Mouse (Mus musculus) megakaryocyte, embryonic 14.5 days (primary cell): ENCODE results near the gene Eef1a2. TPM values are rescaled to one million over a fixed set of nuclear protein-coding genes. Genes with fewer than 3 reads are reported as not detected.

Experiments used
- H3K27me3 ChIP-seq: replicated peaks from 2 replicates; pipeline ENCODE3; 2012; ENCODE audit warnings: inconsistent platforms
- H3K36me3 ChIP-seq: replicated peaks from 2 replicates; pipeline ENCODE3; 2012; ENCODE audit warnings: low read length, inconsistent platforms, mixed read lengths
- H3K4me1 ChIP-seq: 2 replicates; pipeline ENCODE4 v1.6.1; 2012; ENCODE audit warnings: inconsistent platforms
- H3K4me3 ChIP-seq: replicated peaks from 2 replicates; pipeline ENCODE3; 2012; ENCODE audit warnings: moderate library complexity, mild to moderate bottlenecking, inconsistent platforms
- H3K9me3 ChIP-seq: 2 replicates; pipeline ENCODE4 v1.6.1; 2012; ENCODE audit warnings: inconsistent platforms
- FLI1 ChIP-seq: IDR thresholded peaks from 2 replicates; pipeline ENCODE4 v1.6.1; 2012; ENCODE audit warnings: low read length, inconsistent platforms, mixed read lengths
- GATA1 ChIP-seq: IDR thresholded peaks from 3 replicates; pipeline ENCODE4 v1.6.1; 2012; ENCODE audit warnings: mixed read lengths, low read length, inconsistent platforms, borderline replicate concordance
- polyA plus RNA-seq: library from polyadenylated mRNA; stranded (reverse); fragments of >175 nt; gene quantifications from 2 replicates; pipeline ENCODE4 v1.2.3, GENCODE M21; 2012; ENCODE audit warnings: low replicate concordance; ENCODE audit not compliant: insufficient read depth

The Eef1a2 gene
- polyA plus RNA-seq, 1 experiment, result not detected

DNA sequence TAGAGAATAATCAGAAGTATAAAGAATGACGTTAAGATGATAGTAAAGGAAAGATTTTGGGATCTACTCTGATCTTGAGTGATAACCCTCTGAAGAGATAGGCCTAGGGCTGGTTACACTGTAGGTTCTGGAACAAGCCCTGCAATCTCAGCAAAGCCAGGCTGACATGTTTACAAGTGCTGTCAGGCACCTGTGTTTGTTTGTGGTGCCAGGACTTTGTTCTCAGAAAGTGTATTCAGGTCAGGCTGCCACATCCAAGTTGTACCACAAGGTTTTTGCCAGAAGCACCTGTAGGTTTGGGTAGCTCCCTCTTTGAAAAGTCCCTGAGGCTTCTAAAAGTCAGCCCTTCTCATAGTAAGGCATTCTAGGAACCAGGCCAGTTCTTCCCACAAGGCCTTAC lies 32.5 kb upstream of the Eef1a2 start:
- TF ChIP-seq FLI1 (no peak), GATA1 (no peak)
- peaks cover 13% of the 10 kb centered on the region for H3K36me3 ChIP-seq
- H3K4me3 ChIP-seq, result no peak overlapping the region
- H3K4me1 ChIP-seq, result peaks cover 32% of the 10 kb centered on the region
- H3K27me3 ChIP-seq, result peaks cover 19% of the 10 kb centered on the region
- H3K9me3 ChIP-seq, result no peaks in the 10 kb centered on the region

DNA sequence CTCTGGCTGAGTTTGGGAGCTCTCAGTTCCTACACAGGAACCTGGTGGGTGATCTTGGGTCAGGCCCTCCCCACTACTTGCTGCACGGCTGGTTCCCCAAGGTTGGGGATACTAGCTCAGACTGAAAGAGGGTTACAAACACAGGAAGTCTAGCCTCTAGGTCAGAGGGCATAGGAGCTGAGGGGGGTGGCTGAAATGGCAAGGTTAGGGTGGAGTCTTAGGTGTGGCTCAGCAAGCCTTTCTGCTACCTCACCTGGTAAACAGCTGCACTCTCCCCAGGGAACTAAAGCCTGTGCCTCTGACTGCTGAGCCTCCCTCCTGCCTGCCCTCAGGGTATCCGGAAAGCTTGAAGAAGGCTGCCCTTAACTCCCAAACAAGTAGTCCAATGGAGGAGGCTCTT lies 31.9 kb upstream of the Eef1a2 start:
- Histone ChIP-seq H3K9me3 (no peaks in the 10 kb centered on the region), H3K4me1 (peaks cover 32% of the 10 kb centered on the region), H3K36me3 (peaks cover 13% of the 10 kb centered on the region), H3K27me3 (peaks cover 23% of the 10 kb centered on the region), H3K4me3 (peak overlapping the region; percentile 80)
- TF ChIP-seq GATA1 (no peak), FLI1 (no peak)

DNA sequence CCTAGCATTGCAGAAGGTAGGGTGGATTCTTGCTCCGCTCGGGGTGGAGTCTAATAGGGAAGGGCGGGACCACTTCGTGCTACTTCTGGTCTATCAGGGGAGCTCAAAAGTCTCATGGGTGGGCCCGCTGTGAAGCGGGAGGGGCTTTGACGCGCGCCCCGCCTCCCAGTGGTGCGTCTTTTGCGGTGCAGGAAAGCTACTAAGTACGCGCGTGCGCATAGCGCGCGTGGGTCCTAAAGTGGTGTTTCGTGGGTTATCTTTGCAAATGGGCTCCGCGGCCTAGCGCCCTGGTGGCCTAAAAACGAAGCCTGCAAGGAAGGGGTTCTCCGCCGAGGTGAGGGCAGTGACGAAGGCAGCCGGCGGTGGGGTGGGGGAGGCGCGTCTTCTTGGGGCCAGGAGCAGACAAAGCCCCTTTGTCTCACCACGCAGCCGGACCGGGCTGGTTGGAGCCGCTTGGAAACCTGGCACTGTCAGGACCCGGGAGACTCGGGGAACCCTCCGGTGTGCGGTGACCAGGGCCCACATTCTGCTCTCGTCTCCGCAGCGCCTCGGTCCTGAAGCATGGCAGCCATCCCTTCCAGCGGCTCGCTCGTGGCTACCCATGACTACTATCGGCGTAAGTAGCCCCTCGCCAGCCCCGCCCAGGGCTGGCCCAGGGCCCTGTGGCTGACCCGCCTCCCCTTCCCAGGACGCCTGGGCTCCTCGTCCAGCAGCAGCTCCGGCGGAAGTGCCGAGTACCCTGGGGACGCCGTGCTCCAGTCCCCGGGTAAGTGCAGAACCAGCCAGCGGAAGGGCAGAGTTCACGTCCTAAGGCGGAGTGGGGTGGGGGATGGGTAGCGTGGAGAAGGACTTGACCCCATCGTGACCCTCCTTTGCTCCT lies 30.5 kb upstream of the Eef1a2 start, which contains the start of gene Ppdpf:
Gene Ppdpf, plus strand, starts transcription at position 127 of the 880 bp plus-strand sequence.
- Histone ChIP-seq H3K9me3 (no peaks in the 10 kb centered on the region), H3K36me3 (peaks cover 13% of the 10 kb centered on the region), H3K4me1 (peaks cover 32% of the 10 kb centered on the region), H3K27me3 (peaks cover 29% of the 10 kb centered on the region), H3K4me3 (peak within 1 kb of the TSS; percentile 94)
- no peak for TF ChIP-seq FLI1
- no peak for TF ChIP-seq GATA1

DNA sequence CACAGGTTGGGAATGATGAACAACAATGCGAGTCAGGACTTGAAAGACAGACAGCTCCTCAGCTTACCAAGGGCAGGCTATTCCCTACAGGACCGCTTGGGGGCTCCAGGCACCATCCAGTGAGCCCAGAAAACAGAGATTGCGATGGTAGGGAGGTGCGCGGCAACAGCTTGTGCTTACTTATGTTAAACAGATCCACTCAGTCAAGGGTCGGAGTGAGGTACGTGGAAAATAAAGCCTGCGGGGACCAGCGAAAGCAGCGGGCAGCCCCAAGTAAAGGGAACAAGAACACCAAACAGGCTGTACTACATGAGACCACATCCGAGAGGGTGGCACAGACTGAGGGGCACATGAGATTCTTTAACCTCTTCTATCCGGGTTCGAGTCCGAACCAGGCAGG lies 29.8 kb upstream of the Eef1a2 start:
- TF ChIP-seq GATA1 (no peak), FLI1 (no peak)
- Histone ChIP-seq H3K4me1 (peaks cover 32% of the 10 kb centered on the region), H3K27me3 (peaks cover 33% of the 10 kb centered on the region), H3K9me3 (no peaks in the 10 kb centered on the region), H3K4me3 (peak overlapping the region; percentile 94), H3K36me3 (peaks cover 13% of the 10 kb centered on the region)

DNA sequence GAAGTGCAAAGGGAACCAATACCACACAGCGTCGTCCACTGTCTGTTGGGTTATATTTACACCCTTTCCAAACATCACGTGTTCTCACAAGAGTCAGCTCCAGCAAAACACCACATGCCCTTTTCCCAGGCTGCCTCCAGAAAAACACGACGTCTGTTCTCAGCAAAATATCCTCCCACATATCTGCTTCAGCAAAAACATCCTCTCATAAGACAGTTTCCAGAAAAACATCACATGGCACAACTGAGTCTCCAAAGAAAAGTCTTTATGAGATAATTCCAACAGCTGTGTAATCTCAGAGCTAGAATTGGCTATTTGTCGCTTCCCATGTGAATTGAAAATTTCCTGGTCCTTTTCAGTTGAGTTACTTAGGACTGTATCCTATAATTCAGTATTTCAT lies 24.1 kb upstream of the Eef1a2 start:
- peaks cover 54% of the 10 kb centered on the region for H3K27me3 ChIP-seq
- H3K4me3 ChIP-seq, result no peak overlapping the region
- no peaks in the 10 kb centered on the region; the same call in 1 of the 2 replicates for H3K4me1 ChIP-seq
- no peaks in the 10 kb centered on the region for H3K36me3 ChIP-seq
- TF ChIP-seq GATA1, result no peak
- no peak for TF ChIP-seq FLI1
- H3K9me3 ChIP-seq, result no peaks in the 10 kb centered on the region

DNA sequence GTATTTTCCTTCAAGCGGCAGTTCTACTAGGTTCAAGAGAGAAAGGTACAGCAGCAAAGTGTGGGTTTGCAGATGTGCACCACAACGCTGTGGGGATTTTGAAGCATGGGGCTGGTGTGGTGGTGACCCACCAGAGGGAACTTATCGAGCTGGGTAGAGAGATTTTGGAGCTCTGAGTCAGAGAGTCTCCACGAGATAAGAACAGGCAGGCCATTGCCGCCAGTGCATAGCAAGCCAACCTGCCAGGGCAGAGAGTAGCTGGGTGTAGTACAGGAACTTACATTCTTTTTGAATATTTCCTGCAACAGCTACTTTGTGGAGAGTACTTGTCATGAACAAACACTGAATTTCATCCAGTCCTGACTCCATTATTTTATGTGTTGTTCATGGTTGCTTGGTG lies 21.7 kb upstream of the Eef1a2 start:
- no peaks in the 10 kb centered on the region for H3K4me1 ChIP-seq
- H3K27me3 ChIP-seq, result peaks cover 35% of the 10 kb centered on the region
- TF ChIP-seq FLI1, result no peak
- TF ChIP-seq GATA1, result no peak
- H3K9me3 ChIP-seq, result no peaks in the 10 kb centered on the region
- no peaks in the 10 kb centered on the region for H3K36me3 ChIP-seq
- H3K4me3 ChIP-seq, result no peak overlapping the region

DNA sequence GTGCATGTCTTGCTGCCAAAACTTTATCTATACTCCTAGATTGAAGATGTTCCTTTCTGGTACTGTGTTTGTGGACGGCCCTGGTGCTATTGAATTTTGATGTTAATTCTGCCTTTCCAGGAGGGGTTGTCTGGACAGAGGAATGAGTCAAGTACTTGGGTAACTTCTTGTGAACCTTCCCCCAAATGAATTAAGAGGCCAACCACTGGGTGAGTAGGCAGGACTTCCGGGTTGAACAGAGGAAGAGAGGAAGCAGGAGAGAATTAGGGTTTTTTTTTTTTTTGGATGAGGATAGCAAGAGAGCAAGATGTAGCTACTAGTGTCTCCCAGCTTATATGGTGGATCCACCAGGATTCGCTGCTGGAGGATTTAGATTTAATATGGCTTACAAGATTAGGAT lies 21.2 kb upstream of the Eef1a2 start:
- no peaks in the 10 kb centered on the region for H3K9me3 ChIP-seq

DNA sequence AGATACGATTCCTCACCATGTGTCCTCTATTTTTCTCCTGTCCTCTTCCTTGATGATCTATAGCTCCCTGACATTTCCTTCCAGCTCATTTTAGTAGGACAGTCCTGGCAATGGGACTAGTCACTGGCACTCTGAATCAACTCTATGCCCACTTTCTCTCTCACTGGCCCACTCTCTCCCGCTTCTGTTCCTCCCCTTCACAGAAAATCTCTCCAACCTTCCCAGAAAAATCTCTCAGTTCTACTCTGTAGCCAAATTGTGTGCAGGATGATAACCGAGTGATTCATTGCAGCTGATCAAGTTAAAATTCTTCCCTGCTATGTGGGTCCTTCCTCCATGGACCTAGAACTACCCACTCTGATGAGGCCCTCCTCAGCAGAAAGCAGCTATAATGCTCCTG lies 17.8 kb upstream of the Eef1a2 start:
- H3K4me3 ChIP-seq, result no peak overlapping the region
- TF ChIP-seq GATA1, result no peak
- TF ChIP-seq FLI1, result no peak
- no peaks in the 10 kb centered on the region for H3K36me3 ChIP-seq
- peaks cover 16% of the 10 kb centered on the region for H3K27me3 ChIP-seq
- H3K9me3 ChIP-seq, result peaks cover 2% of the 10 kb centered on the region; the same call in 1 of the 2 replicates
- H3K4me1 ChIP-seq, result no peaks in the 10 kb centered on the region

More for the DNA sequence above, 21.2 kb upstream of the Eef1a2 start:
- Histone ChIP-seq H3K27me3 (peaks cover 33% of the 10 kb centered on the region), H3K36me3 (no peaks in the 10 kb centered on the region), H3K4me1 (no peaks in the 10 kb centered on the region), H3K4me3 (no peak overlapping the region)
- TF ChIP-seq GATA1 (no peak), FLI1 (no peak)

DNA sequence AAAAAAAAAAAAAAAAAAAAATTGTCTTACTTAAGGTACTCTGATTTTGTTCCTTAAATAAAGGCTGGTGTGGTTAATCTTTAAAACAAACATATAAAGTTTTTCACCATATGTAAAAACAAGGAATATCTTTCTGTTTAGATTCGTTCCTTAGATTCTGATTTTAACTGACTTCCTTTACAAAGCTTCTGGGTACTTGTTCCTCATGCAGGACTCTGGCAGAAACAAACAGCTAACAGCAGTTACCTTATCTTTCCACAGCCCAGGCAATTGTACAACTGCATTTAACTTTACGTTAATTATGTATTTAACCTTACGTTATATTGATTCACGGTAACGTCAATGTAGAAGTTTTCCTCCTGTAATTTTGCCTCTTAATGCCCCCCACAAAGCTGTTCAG lies 9.7 kb upstream of the Eef1a2 start:
- TF ChIP-seq FLI1 (no peak), GATA1 (no peak)
- no peaks in the 10 kb centered on the region for H3K36me3 ChIP-seq
- no peaks in the 10 kb centered on the region for H3K4me1 ChIP-seq
- H3K9me3 ChIP-seq, result peaks cover 18% of the 10 kb centered on the region; the same call in 1 of the 2 replicates
- H3K4me3 ChIP-seq, result no peak overlapping the region
- H3K27me3 ChIP-seq, result peaks cover 36% of the 10 kb centered on the region

DNA sequence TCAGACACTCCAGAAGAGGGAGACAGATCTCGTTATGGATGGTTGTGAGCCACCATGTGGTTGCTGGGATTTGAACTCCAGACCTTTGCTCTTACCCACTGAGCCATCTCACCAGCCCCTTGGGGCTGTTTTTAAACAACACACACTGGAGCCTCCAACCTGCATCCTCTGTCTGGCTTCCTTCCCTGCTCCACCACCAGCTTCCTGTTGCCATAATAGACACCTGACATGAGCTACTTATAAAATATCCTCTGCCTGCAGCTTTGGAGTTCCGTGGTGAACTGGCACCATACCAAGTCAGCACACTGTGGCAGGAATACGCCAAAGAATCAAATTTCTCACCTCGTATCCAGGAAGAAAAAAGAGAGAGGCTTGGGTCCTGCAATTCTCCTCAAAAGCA lies 4.0 kb upstream of the Eef1a2 start:
- Histone ChIP-seq H3K36me3 (no peaks in the 10 kb centered on the region), H3K27me3 (peaks cover 64% of the 10 kb centered on the region), H3K4me1 (peaks cover 29% of the 10 kb centered on the region), H3K9me3 (peaks cover 5% of the 10 kb centered on the region; the same call in 1 of the 2 replicates), H3K4me3 (no peak overlapping the region)
- TF ChIP-seq GATA1, result no peak
- TF ChIP-seq FLI1, result no peak
